Mouse (Mus musculus) ES-E14 (cell line): ENCODE results near the gene Kazald1. TPM values are rescaled to one million over a fixed set of nuclear protein-coding genes. Genes with fewer than 3 reads are reported as not detected.
"Not testable (repeated sequence)": the region's sequence is repeated elsewhere in the genome, so short reads cannot be mapped to it uniquely, and the experiment has no call there.

Experiments
- DNase-seq: peaks from one replicate; pipeline ENCODE4 v3.0.0-alpha.2; 2013; ENCODE audit warnings: low read depth, low spot score
- H3K27ac ChIP-seq: 2 replicates; pipeline ENCODE4 v1.5.1; 2012; ENCODE audit warnings: low read depth, mild to moderate bottlenecking, low read length, moderate library complexity, mixed read lengths; ENCODE audit not compliant: poor library complexity, insufficient read depth, severe bottlenecking
- H3K36me3 ChIP-seq: 2 replicates; pipeline ENCODE4 v1.6.1; 2012; ENCODE audit warnings: mild to moderate bottlenecking, low read length, moderate library complexity, mixed read lengths; ENCODE audit not compliant: control insufficient read depth, poor library complexity, insufficient read depth, severe bottlenecking
- H3K4me1 ChIP-seq, 2 experiments: fragments of 150-350 bp in 1 of 2; sonication (generic) in 1 of 2; 2 replicates each; pipeline ENCODE4 v1.6.1; 2012; ENCODE audit warnings: low read length in 2 of 2, mild to moderate bottlenecking in 1 of 2, mixed read lengths in 1 of 2; ENCODE audit not compliant: control insufficient read depth in 2 of 2, insufficient read depth in 2 of 2, poor library complexity in 1 of 2
- H3K4me3 ChIP-seq, 2 experiments: fragments of 150-350 bp in 1 of 2; sonication (generic) in 1 of 2; 2 replicates each; pipeline ENCODE4 v1.5.1; 2012; ENCODE audit warnings: low read length in 2 of 2, low read depth in 1 of 2, mild to moderate bottlenecking in 1 of 2, mixed read lengths in 1 of 2; ENCODE audit not compliant: insufficient read depth in 1 of 2, poor library complexity in 1 of 2, severe bottlenecking in 1 of 2
- H3K9ac ChIP-seq: 2 replicates; pipeline ENCODE4 v1.6.1; 2012; ENCODE audit warnings: low read depth, mild to moderate bottlenecking, low read length, mixed read lengths; ENCODE audit not compliant: poor library complexity, insufficient read depth, severe bottlenecking
- H3K9me3 ChIP-seq: fragments of 150-350 bp; sonication (generic); 2 replicates; pipeline ENCODE4 v1.6.1; 2012; ENCODE audit warnings: low read depth, mild to moderate bottlenecking, low read length; ENCODE audit not compliant: control insufficient read depth, insufficient read depth
- CHD2 ChIP-seq: IDR thresholded peaks from 2 replicates; pipeline ENCODE4 v1.6.1; 2014; ENCODE audit warnings: mild to moderate bottlenecking, low read depth, low read length, inconsistent platforms
- HCFC1 ChIP-seq: IDR thresholded peaks from 2 replicates; pipeline ENCODE4 v1.6.1; 2012; ENCODE audit warnings: low read length, inconsistent platforms, borderline replicate concordance; ENCODE audit not compliant: insufficient read depth
- MAFK ChIP-seq: IDR thresholded peaks from 2 replicates; pipeline ENCODE4 v1.6.1; 2014; ENCODE audit warnings: mild to moderate bottlenecking, low read depth, low read length, inconsistent platforms; ENCODE audit not compliant: insufficient read depth
- ZC3H11A ChIP-seq: IDR thresholded peaks from 2 replicates; pipeline ENCODE4 v1.6.1; 2012; ENCODE audit warnings: low read depth, mild to moderate bottlenecking, inconsistent platforms, low read length, borderline replicate concordance
- ZNF384 ChIP-seq: IDR thresholded peaks from 2 replicates; pipeline ENCODE4 v1.6.1; 2012; ENCODE audit warnings: low read depth, low read length, inconsistent platforms
- in situ Hi-C, 2 experiments: fragments of 600-800 bp; cut with MboI; formaldehyde crosslinking; loops; one replicate each; pipeline ENCODE4 v1.15.1; 2025; ENCODE audit warnings: low sequenced_read_pairs in 2 of 2, inconsistent platforms in 1 of 2; ENCODE audit not compliant: unreplicated experiment in 2 of 2
- total RNA-seq: library from RNA; depleted of rRNA; stranded (reverse); fragments of 300-350 nt; gene quantifications from 2 replicates; pipeline ENCODE4 v1.2.3, GENCODE M21; 2012

Gene Kazald1
- total RNA-seq, 1 experiment: 1.2 TPM

DNA sequence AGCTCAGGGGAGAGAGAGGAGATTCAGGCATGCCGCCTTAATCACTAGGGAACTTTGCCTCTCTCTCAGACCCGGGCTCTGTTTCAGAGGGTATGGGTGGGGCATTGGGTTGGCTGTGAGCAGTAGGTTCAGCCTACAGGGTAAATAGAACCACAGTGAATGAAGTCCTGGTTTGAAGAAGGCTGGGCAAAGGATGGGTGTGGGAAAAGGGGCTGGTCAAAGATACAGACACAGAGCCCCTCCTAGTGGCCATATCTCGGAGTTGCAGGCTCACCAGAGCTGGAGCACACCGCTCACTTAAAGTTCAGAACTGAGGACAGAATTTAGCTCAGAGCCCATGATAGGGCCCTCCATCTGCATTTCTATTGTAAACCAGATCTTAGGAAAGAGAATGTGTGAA, 43.3 kb upstream of the Kazald1 start:
- H3K9me3 ChIP-seq: no peaks in the 10 kb centered on the region
- H3K9ac ChIP-seq: no peak overlapping the region
- no peak for DNase-seq
- H3K4me1 ChIP-seq: peaks cover 3 to 35% of the 10 kb centered on the region in 2 experiments; a peak in 3 of 4 replicates
- no peaks in the 10 kb centered on the region for H3K36me3 ChIP-seq
- H3K27ac ChIP-seq: no peak overlapping the region
- in situ Hi-C loops: no loop called here
- H3K4me3 ChIP-seq: no peak overlapping the region
- no peak for TF ChIP-seq MAFK
- peak; percentile 37; the same call in 1 of the 2 replicates for TF ChIP-seq ZC3H11A

DNA sequence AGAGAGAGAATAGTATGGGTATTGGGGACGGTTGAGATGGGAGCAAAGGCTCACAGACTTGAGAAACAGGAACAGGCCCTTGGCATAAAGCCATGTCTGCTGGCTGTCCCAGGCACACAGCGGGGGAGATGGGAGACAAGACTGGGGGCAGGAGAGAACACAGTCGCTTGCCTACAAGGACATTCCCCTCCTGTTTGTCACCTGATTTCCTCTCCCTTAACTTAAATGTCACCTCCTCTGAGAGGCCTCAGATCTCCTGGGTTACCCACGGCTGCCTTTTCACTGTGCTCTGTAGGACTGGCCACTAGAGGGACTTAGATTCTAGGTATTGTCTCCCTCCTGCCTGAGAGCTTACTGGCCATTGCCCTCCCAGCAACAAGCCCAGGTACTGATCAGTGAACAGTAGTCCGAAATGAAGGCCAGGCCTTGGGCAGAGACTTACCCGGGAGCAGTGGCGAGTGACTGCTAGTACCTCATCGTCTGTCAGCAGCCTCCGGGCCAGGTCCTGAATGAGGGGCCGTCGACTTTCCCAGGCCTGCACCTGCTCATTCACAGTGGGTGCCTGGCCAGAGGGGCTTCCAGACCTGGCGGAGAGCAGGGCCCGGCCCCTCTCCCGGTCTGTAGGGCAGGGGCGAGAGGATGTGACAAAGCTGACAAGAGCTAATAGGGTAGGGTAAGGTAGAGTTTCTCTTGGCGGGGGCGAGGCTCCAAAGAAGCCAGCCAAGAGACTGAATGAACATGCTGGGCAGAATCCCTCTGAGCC, 42.3 kb upstream of the Kazald1 start:
- TF ChIP-seq CHD2: no peak
- no peak for TF ChIP-seq MAFK
- in situ Hi-C loops: no loop called here
- Histone ChIP-seq H3K36me3 (no peaks in the 10 kb centered on the region), H3K9me3 (no peaks in the 10 kb centered on the region), H3K9ac (0 out of 2 replicates have a peak overlapping the region, but pooled peaks have one; percentile 33), H3K4me1 (peaks cover 2 to 30% of the 10 kb centered on the region in 2 experiments; a peak in 2 of 4 replicates), H3K4me3 (no peak overlapping the region; a peak in 1 of 4 replicates), H3K27ac (no peak overlapping the region)
- DNase-seq: no peak

DNA sequence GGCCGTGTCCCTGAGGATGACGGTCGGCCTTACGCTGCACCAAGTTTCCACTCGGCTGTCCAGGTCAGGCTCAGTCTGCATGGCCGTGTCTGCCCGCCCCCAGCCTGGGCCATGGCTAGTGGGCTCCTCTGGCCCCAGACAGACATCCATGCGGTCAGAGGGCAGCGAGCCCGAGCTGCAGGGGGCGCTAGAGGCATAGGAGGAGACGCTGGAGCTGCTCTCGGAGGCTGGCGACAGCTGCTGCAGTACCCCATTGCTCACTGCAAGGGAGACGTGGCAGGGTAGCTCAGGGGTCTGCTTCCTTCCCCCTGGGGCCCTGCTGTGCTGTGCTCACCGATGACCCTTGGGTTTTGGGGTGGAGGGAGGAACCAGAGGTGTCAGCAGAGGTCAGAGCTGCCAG, 38.2 kb upstream of the Kazald1 start:
- Histone ChIP-seq H3K9ac (no peak overlapping the region), H3K36me3 (no peaks in the 10 kb centered on the region), H3K9me3 (no peaks in the 10 kb centered on the region), H3K4me3 (no peak overlapping the region), H3K4me1 (peaks cover 0 to 18% of the 10 kb centered on the region in 2 experiments; a peak in 2 of 4 replicates), H3K27ac (no peak overlapping the region)
- TF ChIP-seq ZC3H11A (no peak), CHD2 (no peak), MAFK (no peak), HCFC1 (no peak), ZNF384 (no peak)
- in situ Hi-C loops: no loop called here
- no peak for DNase-seq

DNA sequence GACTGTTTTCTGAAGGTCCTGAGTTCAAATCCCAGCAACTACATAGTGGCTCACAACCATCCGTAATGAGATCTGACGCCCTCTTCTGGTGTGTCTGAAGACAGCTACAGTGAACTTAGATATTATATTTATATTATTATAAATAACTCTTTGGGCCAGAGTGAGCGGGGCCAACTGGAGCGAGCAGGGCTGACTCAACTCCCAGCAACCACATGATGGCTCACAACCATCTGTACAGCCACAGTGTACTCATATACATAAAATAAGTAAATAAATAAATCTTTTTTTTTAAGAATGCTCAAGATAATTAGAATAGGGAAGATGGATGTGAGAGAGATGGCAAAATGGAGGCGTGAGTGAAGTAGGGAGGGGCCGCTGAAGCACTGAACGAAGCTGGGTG, 36.8 kb upstream of the Kazald1 start:
- H3K9ac ChIP-seq, H3K9me3 ChIP-seq, DNase-seq, H3K4me3 ChIP-seq, in situ Hi-C loops, H3K27ac ChIP-seq, H3K36me3 ChIP-seq: not testable (repeated sequence)
- H3K4me1 ChIP-seq: peaks cover 0 to 16% of the 10 kb centered on the region in 2 experiments; a peak in 2 of 4 replicates

DNA sequence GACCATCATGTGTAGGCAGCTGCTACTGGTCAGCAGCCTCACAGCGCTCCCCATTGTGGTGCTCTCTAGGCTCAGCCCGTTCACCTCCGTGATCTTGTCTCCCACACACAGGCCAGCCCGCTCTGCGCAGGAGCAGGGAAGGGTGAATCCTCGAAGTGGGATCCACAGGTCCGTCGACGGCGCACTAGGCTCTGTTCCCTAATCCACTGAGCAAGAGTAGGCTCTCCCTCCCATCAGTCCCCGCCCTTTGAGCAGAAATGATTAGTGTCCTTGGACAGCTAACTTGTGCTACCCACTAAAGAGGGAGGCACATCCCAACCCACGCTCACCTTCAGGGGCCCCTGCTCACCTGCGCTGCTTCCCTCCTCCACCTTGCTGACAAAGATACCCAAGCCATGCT, 34.8 kb upstream of the Kazald1 start:
- Histone ChIP-seq H3K4me3 (peak overlapping the region; percentile 19 to 45; a peak in 2 of 4 replicates), H3K27ac (no peak overlapping the region), H3K4me1 (peaks cover 0 to 19% of the 10 kb centered on the region in 2 experiments; a peak in 2 of 4 replicates), H3K9ac (no peak overlapping the region), H3K9me3 (no peaks in the 10 kb centered on the region), H3K36me3 (no peaks in the 10 kb centered on the region)
- in situ Hi-C loops: no loop called here
- DNase-seq: no peak
- TF ChIP-seq ZNF384 (no peak), MAFK (no peak), CHD2 (no peak), ZC3H11A (no peak), HCFC1 (no peak)
